Mouse (Mus musculus) skeletal muscle tissue, adult 2 months (tissue): Measurements from ENCODE around the gene Amy2a4.
"Not testable (repeated sequence)": the region's sequence is repeated elsewhere in the genome, so short reads cannot be mapped to it uniquely, and the experiment has no call there.

Experiments
- DNase-seq: peaks from one replicate; pipeline ENCODE4 v3.0.0-alpha.2; 2012; ENCODE audit warnings: low read depth, low spot score

Amy2a4 gene

GRCm38 (mm10) chr3:113291349-113291748, at the start of gene Amy2a4:
Gene Amy2a4 (minus strand): TSS chr3:113291449.
- DNase-seq: not testable (repeated sequence)

GRCm38 (mm10) chr3:113323952-113324351, 32.7 kb upstream of the Amy2a4 start, which contains the start of gene Amy2a3:
Gene Amy2a3 (minus strand): TSS chr3:113324052.
- not testable (repeated sequence) for DNase-seq

DNA sequence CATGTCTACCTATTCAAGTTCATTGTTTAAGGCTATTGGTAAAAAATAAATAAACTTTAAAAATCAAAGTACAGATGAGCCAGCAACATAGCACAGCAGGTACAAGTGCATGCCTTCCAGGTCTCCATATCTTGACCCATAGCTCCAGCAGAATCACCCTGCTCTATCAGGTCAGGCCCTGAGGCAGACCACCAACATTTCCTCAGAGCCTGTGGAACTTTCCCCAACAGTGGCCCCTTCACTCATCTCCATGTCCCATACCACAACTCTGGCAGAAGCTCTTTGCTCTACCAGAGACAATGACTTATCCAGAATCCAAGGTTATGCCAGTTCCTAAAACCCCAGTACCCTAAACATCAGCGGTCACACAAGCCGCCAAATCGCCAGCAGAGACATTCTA, 21.7 kb upstream of the Amy2a4 start:
- DNase-seq: not testable (repeated sequence)

DNA sequence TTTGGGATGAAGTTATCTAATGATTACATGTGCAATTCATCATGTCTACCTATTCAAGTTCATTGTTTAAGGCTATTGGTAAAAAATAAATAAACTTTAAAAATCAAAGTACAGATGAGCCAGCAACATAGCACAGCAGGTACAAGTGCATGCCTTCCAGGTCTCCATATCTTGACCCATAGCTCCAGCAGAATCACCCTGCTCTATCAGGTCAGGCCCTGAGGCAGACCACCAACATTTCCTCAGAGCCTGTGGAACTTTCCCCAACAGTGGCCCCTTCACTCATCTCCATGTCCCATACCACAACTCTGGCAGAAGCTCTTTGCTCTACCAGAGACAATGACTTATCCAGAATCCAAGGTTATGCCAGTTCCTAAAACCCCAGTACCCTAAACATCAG, 11.0 kb downstream of the Amy2a4 start:
- DNase-seq: not testable (repeated sequence)

GRCm38 (mm10) chr3:113279586-113279985, 11.7 kb downstream of the Amy2a4 start:
- DNase-seq: not testable (repeated sequence)

DNA sequence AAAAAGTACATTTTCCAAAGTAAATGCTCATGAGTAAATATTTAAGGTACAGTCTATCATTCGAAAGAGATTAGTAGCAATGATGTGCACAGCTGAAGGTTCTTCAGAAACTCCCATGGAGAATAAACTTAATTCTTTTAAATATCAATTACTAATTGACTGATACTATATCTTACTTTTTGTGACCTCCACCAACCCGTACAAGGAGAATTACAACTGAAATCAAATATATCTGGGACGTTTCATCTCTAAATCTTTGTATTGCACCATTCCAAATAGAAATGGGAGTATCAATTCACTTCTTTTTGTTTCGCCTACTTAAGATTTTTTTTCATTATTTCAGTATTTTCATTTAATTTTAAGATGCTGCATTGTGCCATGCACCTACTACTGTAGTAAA, 32.5 kb downstream of the Amy2a4 start, which contains the start of gene Amy2a5:
Gene Amy2a5, minus strand, starts transcription at position 101 of the 400 bp plus-strand sequence.
- not testable (repeated sequence) for DNase-seq
